Mouse (Mus musculus) T-helper 1 cell (primary cell): ENCODE measurements around the gene 2010111I01Rik.

Source experiments
- in situ Hi-C: fragments of 300-600 bp; cut with MboI, MseI; formaldehyde crosslinking; loops from one replicate; pipeline ENCODE4 v1.15.1; 2025; ENCODE audit warnings: high pct_unique_total_duplicates

Gene 2010111I01Rik

GRCm38 (mm10) chr13:63112043-63112597 lies 147.4 kb downstream of the 2010111I01Rik start:
- in situ Hi-C loops, result no loop called here

- in situ Hi-C loops, result no loop called here
Measured at GRCm38 (mm10) chr13:63112598-63113372, 148.1 kb downstream of the 2010111I01Rik start.

GRCm38 (mm10) chr13:63113881-63114301 lies 149.2 kb downstream of the 2010111I01Rik start:
- in situ Hi-C loops, result no loop called here

- in situ Hi-C loops, result no loop called here
Measured at GRCm38 (mm10) chr13:63115187-63115784, 150.6 kb downstream of the 2010111I01Rik start.

GRCm38 (mm10) chr13:63117495-63118184 lies 152.9 kb downstream of the 2010111I01Rik start:
- in situ Hi-C loops, result no loop called here

DNA sequence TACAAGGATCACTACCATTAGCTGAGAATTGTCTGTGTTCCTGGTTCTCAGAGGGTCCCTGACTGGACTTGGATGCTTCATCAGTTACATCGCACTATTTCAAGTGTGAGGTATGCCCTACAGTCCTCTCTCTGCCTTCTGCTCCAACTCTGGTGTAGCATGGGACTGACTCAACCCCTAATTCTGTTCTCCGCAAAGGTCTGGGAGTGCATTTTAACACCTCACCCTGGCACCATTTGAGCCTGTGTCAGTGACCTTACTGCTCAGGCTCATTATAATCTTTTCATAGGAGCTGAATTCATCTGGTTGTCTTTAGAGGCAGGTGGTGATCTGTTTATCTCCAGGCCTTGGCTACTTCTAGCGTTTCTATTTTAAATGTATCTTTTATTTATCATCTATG lies 154.0 kb downstream of the 2010111I01Rik start:
- in situ Hi-C loops, result no loop called here

DNA sequence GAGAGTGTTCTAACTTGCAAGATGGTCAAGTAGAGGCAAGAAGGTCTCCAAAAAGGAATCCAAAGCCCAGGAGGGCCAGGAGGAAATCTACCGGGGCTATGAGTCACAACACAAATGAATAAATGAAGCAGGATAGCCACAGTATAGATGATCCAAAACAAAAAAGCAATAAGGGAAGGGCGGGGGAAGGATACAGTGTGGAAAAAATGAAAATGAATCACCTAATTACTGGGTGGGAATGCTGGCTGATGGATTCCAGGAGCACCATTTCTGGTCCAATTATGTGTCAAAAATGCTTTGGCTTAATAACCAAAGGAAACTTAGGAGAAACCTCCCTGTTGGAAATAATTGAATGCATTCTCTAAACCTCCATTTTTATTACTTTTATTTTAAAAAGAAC lies 155.6 kb downstream of the 2010111I01Rik start:
- in situ Hi-C loops, result no loop called here

DNA sequence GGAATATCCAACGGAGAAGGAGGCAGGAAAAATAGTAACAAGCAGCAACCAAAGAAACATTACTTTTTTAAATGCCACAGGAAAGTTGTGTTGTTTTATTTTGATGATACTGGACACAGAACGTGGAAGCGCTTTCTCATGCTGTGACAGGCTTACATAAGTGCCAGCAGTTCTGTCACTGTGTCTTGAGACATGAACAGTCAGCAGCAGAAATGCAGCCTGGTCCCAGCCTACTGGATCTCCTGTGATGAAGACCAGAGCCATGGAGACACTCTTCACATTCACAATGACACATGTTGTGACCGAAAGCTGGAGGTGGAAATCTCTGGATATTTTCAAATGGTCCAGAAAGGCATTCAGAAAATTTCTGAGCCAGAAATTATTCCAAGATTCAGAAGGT lies 157.1 kb downstream of the 2010111I01Rik start:
- in situ Hi-C loops, result no loop called here

GRCm38 (mm10) chr13:63126206-63126605 lies 161.5 kb downstream of the 2010111I01Rik start:
- in situ Hi-C loops, result no loop called here

- in situ Hi-C loops, result no loop called here
Measured at GRCm38 (mm10) chr13:63127516-63127915, 162.8 kb downstream of the 2010111I01Rik start.

- in situ Hi-C loops, result no loop called here
Measured at GRCm38 (mm10) chr13:63134879-63135421, 170.3 kb downstream of the 2010111I01Rik start.

DNA sequence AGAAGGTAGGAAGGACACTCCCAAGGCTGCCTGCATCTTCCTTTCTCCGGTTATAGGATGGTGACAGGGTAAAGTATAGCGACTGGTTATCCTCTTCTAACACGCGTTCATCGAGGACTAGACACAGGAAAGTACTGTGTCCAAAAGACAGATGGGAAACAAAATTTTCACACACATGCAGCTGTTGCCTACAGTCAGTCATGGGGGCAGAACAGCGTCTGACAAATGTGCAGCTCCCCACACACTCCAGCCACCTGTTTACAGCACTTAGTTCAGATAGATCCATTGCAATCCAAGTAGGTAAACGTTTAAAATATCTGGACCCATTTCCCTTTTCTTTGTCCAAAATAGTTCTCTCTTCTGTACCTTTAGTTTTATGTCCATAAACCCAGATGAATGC lies 171.3 kb downstream of the 2010111I01Rik start:
- in situ Hi-C loops, result no loop called here

DNA sequence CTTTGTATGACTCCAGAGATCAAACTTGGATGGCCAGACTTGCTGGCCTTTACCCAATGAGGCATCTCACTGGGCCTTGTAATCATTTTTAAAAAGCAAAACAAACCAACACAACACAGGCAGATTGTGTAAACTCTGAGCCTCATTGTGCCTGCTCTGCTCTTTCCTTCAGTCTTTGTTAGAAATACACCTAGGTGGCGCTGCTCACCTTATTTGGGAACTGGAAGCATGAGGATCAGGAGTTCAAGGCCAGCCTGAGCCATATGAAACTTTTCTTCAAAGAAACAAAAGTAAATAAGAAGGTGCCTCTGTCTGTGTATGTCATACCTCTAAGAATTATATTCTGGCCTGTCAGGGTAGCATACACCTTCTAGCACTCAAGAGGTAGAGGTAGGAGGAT lies 172.1 kb downstream of the 2010111I01Rik start:
- in situ Hi-C loops, result no loop called here

- in situ Hi-C loops, result no loop called here
Measured at GRCm38 (mm10) chr13:63138376-63139048, 173.8 kb downstream of the 2010111I01Rik start.

DNA sequence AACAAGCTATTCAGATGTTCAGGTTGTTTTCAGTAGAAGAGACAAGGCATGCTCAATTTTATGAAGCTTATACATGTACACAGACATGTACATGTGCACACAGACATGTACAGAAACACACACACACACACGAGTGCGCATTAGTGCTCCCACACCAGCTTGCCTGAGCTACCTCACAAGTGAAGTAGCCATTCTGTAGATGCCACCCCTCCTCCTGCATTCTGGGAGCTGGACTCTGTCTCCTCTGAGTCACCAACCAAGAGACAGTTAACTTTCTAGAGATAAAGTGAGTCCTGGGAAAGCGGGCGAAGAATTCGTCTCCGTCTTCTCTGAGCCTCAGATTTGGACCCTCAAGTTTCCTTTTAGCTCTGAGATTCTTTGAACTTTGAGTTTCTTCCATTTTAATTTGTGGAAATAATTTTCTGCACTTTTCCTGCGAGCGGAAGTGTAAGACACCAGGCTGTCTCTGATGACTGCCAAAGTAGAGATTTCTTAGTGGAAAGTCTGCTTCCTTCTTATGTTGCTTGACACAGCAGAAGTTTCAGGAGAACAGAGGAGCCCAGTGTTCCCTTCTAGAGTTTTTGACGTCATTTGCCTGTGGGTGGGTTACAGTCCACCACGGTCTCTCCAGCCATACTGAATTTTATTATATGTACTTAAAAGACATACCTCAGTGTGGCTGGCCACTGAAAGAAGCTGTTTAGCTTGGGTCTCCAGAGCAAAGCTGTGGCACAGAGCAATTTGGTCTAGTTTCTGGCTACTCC lies 175.0 kb downstream of the 2010111I01Rik start:
- in situ Hi-C loops, result no loop called here

DNA sequence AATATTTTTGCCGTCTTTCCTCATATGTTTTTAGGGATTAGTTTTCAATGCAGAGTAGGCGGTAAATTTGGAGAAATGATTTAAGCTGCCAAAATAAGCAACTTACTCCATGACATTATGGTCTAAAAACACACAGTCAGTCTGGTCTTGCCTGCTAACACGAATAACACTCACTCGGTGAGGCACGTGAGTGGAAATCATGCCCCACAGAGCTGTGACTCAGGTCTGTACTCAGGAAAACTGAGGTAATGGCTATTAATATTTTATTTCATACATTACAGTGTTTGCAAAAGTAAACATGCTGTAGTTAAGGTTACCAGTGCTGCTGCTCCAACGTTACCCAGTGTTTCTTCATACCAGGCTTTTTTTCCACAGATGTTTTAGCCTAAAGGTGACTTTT lies 176.1 kb downstream of the 2010111I01Rik start:
- in situ Hi-C loops, result no loop called here

DNA sequence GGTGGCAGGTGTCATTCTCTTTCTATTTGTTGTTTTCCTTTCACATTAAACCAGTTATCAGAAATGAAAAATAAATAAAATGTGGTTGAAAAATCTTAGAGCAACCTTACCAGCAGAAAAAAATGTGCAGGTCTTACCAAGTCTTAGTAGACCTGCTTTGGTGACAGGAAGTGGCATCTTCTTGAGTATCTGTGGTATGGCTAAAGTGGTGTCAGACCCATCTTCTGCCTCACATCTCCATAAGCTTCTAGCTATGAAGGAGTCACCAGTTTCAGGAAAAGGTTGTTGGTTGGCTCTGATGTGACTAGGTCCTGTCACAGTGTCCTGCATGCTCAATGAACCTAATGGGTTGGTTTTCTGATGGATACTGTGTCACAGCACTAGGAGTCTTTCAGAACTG lies 176.6 kb downstream of the 2010111I01Rik start:
- in situ Hi-C loops, result no loop called here

- in situ Hi-C loops, result no loop called here
Measured at GRCm38 (mm10) chr13:63146604-63147188, 182.0 kb downstream of the 2010111I01Rik start.

DNA sequence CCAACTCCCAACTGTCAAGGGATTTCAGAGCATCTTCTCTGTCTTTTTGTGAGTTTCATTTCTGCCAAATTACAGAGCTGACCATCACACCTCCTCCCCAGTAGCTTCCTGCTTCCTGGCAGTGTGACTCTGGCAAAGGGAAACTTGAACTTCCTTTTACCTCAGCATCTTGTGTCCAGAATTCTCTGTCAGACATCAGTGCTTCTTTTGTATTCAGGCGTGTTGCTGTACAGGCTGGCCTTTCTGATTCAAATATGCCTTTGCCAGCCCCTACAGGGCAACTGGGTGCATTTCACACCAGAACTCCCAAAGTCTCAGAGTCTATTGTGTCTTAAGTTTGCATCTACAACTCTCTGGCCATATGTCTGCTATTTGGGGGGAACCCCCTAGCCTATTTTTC lies 183.5 kb downstream of the 2010111I01Rik start:
- in situ Hi-C loops, result no loop called here

GRCm38 (mm10) chr13:63150470-63151020 lies 185.9 kb downstream of the 2010111I01Rik start:
- in situ Hi-C loops, result no loop called here
